Mouse (Mus musculus) CH12.LX (cell line): ENCODE measurements around the gene Hist2h2ac.

Source experiments
- CTCF ChIP-seq, 2 experiments: IDR thresholded peaks in 1 of 2; conservative IDR thresholded peaks in 1 of 2; 2 replicates each; pipeline ENCODE4 v1.5.1; 2011 to 2012; ENCODE audit warnings: low read depth in 2 of 2, low read length in 2 of 2, improper control_type of control experiment in 1 of 2, inconsistent platforms in 1 of 2, mild to moderate bottlenecking in 1 of 2, moderate library complexity in 1 of 2
- E2F4 ChIP-seq: IDR thresholded peaks from 2 replicates; pipeline ENCODE4 v1.6.1; 2011; ENCODE audit warnings: low read depth, low read length, improper control_type of control experiment; ENCODE audit not compliant: insufficient replicate concordance
- KAT2A ChIP-seq: IDR thresholded peaks from 2 replicates; pipeline ENCODE4 v1.6.1; 2012; ENCODE audit warnings: low read length, improper control_type of control experiment, inconsistent platforms; ENCODE audit not compliant: insufficient replicate concordance
- NELFE ChIP-seq: IDR thresholded peaks from 2 replicates; pipeline ENCODE4 v1.6.1; 2011; ENCODE audit warnings: low read depth, low read length, improper control_type of control experiment
- SMC3 ChIP-seq: IDR thresholded peaks from 2 replicates; pipeline ENCODE4 v1.6.1; 2011; ENCODE audit warnings: low read depth, low read length, improper control_type of control experiment
- ZC3H11A ChIP-seq: IDR thresholded peaks from 2 replicates; pipeline ENCODE4 v1.6.1; 2012; ENCODE audit warnings: low read depth, mild to moderate bottlenecking, inconsistent platforms, low read length, improper control_type of control experiment

DNA sequence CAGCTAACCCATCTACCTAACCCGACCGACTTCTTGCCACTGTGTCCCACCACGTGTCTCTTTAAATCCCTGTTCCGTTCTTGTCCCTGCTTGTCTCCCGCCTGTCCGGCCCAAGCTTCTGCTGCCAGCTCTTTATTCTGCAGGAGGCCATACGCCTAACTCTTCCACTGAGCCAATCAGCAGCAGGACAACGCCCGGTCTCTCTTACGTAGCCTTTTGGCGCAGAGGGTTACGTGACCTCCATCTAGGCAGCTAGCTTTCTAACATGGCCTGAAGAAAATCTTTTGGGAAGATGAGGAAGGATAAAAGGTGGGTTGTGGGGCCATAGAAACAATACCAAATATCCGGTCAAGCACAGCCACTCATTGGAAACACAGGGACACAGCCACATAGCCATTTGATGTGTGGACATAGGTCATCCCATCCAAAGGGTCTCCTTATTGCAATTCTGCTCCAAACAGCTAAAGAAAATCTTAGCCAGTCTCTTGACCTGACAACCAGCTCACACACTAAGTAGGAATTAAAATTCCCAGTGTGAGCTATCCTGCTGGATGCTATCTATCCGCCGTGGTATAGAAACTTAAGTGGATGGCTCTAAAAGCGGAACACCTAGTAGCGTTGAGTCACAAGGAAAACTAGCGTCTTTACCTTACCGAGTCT is 41.7 kb upstream of the Hist2h2ac start:
- TF ChIP-seq CTCF (conservative IDR thresholded peaks at IDR 0.05 in 1 of 2, IDR thresholded peaks at IDR 0.05 in 1 of 2; ENCODE audit: low read depth in 2 of 2, low read length in 2 of 2), result no peak
- no peak for TF ChIP-seq ZC3H11A
- no peak for TF ChIP-seq KAT2A
- no peak for TF ChIP-seq E2F4
- TF ChIP-seq NELFE, result no peak; the same call in 1 of the 2 replicates
- TF ChIP-seq SMC3, result no peak; the same call in 1 of the 2 replicates
